Mouse (Mus musculus): Measurements from ENCODE around the gene Npas3. TPM values are rescaled to one million over a fixed set of nuclear protein-coding genes. Genes with fewer than 3 reads are reported as not detected.
A peak's percentile ranks its signal among the peaks of the same experiment; 100 is the strongest.

Npas3 gene
- polyA plus RNA-seq, 1 experiment: 1.2 TPM

DNA sequence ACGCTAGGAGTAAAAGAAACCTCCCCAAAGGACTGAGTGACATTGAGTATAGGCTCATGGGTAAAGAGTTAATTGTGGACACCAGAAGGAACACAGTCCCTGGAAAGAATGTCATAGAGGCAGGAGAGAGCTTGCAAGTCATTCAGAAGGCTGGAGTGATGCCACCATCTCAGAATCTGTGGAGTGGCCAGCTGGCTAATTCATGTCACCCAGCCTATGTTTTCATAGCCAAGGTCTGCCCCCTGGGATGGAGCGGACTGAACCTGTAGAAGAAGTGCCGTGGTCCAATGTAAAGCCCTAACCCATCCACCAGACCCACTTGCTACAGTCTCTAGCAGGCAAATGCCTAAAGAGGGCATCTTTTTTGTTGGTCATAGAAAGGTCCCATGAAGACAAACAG, 832.5 kb downstream of the Npas3 start:
- no peak for TF ChIP-seq EP300 (IDR thresholded peaks at IDR 0.05; ENCODE audit: insufficient read depth, low read depth, low read length)
- TF ChIP-seq POLR2A (IDR thresholded peaks at IDR 0.05; ENCODE audit: insufficient read depth, low read length): no peak
- TF ChIP-seq CTCF (IDR thresholded peaks at IDR 0.05; ENCODE audit: low read depth, low read length): no peak
- Histone ChIP-seq H3K9me3 (replicated peaks; ENCODE audit: control insufficient read depth, insufficient read depth, low read length, poor library complexity, severe bottlenecking) (no peaks in the 10 kb centered on the region), H3K4me3 (ENCODE audit: low read depth, low read length) (no peak overlapping the region), H3K4me1 (ENCODE audit: control insufficient read depth, insufficient read depth, low read length) (peaks cover 3% of the 10 kb centered on the region), H3K27ac (ENCODE audit: insufficient read depth, low read length) (no peak overlapping the region), H3K9ac (ENCODE audit: low read depth, poor library complexity, severe bottlenecking) (no peak overlapping the region), H3K27me3 (ENCODE audit: control insufficient read depth, insufficient read depth, low read length, poor library complexity, severe bottlenecking) (no peaks in the 10 kb centered on the region), H3K36me3 (ENCODE audit: control insufficient read depth, insufficient read depth, low read length, poor library complexity, severe bottlenecking) (no peaks in the 10 kb centered on the region)

DNA sequence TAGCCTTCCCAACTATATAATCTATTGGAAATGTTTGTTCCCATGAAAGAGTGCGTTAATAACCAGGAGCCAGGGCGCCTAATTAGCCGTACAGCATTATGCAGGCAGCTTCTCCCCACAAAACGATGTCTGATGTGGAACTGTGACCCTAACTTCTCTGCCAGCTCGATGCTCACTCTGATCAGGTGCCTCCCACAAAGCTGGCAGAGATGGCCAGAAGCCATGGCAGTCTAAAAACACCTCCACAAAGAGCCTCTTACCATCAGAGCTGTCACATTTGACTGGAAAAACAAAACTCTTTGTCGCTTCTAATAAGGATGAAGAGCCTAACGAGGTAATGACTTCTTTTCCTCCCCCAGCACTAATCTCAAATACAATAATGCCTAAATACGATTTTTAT, 845.3 kb downstream of the Npas3 start:
- no peaks in the 10 kb centered on the region for H3K4me1 ChIP-seq (ENCODE audit: control insufficient read depth, insufficient read depth, low read length)
- H3K36me3 ChIP-seq (ENCODE audit: control insufficient read depth, insufficient read depth, low read length, poor library complexity, severe bottlenecking): no peaks in the 10 kb centered on the region
- no peak overlapping the region for H3K27ac ChIP-seq (ENCODE audit: insufficient read depth, low read length)
- no peaks in the 10 kb centered on the region for H3K9me3 ChIP-seq (replicated peaks; ENCODE audit: control insufficient read depth, insufficient read depth, low read length, poor library complexity, severe bottlenecking)
- no peak for TF ChIP-seq CTCF (IDR thresholded peaks at IDR 0.05; ENCODE audit: low read depth, low read length)
- TF ChIP-seq POLR2A (IDR thresholded peaks at IDR 0.05; ENCODE audit: insufficient read depth, low read length): no peak
- no peak for TF ChIP-seq EP300 (IDR thresholded peaks at IDR 0.05; ENCODE audit: insufficient read depth, low read depth, low read length)
- no peak overlapping the region for H3K9ac ChIP-seq (ENCODE audit: low read depth, poor library complexity, severe bottlenecking)
- no peak overlapping the region for H3K4me3 ChIP-seq (ENCODE audit: low read depth, low read length)
- no peaks in the 10 kb centered on the region for H3K27me3 ChIP-seq (ENCODE audit: control insufficient read depth, insufficient read depth, low read length, poor library complexity, severe bottlenecking)

DNA sequence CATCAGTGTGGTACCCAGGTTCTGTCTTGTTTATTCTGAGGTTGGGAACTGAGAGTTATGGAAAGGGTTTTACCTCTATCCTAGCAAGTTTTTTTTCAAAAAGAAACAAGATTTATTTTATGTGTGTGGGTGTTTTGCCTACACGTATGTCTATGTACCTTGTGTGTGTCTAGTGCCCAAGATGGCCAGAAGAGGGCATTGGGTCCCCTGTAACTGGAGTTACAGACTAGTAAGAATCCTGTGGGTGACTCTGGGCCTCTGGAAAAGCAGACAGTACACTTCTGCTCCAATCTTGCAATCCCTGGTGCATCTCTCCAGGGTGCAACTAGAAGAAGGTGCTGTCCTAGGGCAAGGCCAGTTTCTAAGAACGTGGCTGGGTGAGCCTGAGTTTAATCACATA, 848.0 kb downstream of the Npas3 start:
- H3K9me3 ChIP-seq (replicated peaks; ENCODE audit: control insufficient read depth, insufficient read depth, low read length, poor library complexity, severe bottlenecking): no peaks in the 10 kb centered on the region
- TF ChIP-seq EP300 (IDR thresholded peaks at IDR 0.05; ENCODE audit: insufficient read depth, low read depth, low read length): no peak
- TF ChIP-seq CTCF (IDR thresholded peaks at IDR 0.05; ENCODE audit: low read depth, low read length): no peak
- TF ChIP-seq POLR2A (IDR thresholded peaks at IDR 0.05; ENCODE audit: insufficient read depth, low read length): no peak
- H3K4me3 ChIP-seq (ENCODE audit: low read depth, low read length): no peak overlapping the region
- H3K9ac ChIP-seq (ENCODE audit: low read depth, poor library complexity, severe bottlenecking): no peak overlapping the region
- H3K36me3 ChIP-seq (ENCODE audit: control insufficient read depth, insufficient read depth, low read length, poor library complexity, severe bottlenecking): no peaks in the 10 kb centered on the region
- H3K4me1 ChIP-seq (ENCODE audit: control insufficient read depth, insufficient read depth, low read length): peaks cover 6% of the 10 kb centered on the region
- H3K27me3 ChIP-seq (ENCODE audit: control insufficient read depth, insufficient read depth, low read length, poor library complexity, severe bottlenecking): no peaks in the 10 kb centered on the region
- no peak overlapping the region for H3K27ac ChIP-seq (ENCODE audit: insufficient read depth, low read length)

GRCm38 (mm10) chr12:54098136-54098535, 849.7 kb downstream of the Npas3 start:
- Histone ChIP-seq H3K27ac (ENCODE audit: insufficient read depth, low read length) (no peak overlapping the region), H3K9me3 (replicated peaks; ENCODE audit: control insufficient read depth, insufficient read depth, low read length, poor library complexity, severe bottlenecking) (no peaks in the 10 kb centered on the region), H3K36me3 (ENCODE audit: control insufficient read depth, insufficient read depth, low read length, poor library complexity, severe bottlenecking) (no peaks in the 10 kb centered on the region), H3K27me3 (ENCODE audit: control insufficient read depth, insufficient read depth, low read length, poor library complexity, severe bottlenecking) (no peaks in the 10 kb centered on the region), H3K9ac (ENCODE audit: low read depth, poor library complexity, severe bottlenecking) (no peak overlapping the region), H3K4me3 (ENCODE audit: low read depth, low read length) (no peak overlapping the region), H3K4me1 (ENCODE audit: control insufficient read depth, insufficient read depth, low read length) (peaks cover 9% of the 10 kb centered on the region)
- TF ChIP-seq CTCF (IDR thresholded peaks at IDR 0.05; ENCODE audit: low read depth, low read length) (no peak), POLR2A (IDR thresholded peaks at IDR 0.05; ENCODE audit: insufficient read depth, low read length) (no peak), EP300 (IDR thresholded peaks at IDR 0.05; ENCODE audit: insufficient read depth, low read depth, low read length) (no peak)

GRCm38 (mm10) chr12:54098785-54099184, 850.3 kb downstream of the Npas3 start:
- H3K36me3 ChIP-seq (ENCODE audit: control insufficient read depth, insufficient read depth, low read length, poor library complexity, severe bottlenecking): no peaks in the 10 kb centered on the region
- TF ChIP-seq POLR2A (IDR thresholded peaks at IDR 0.05; ENCODE audit: insufficient read depth, low read length) (no peak), CTCF (IDR thresholded peaks at IDR 0.05; ENCODE audit: low read depth, low read length) (peak; percentile 94)
- no peaks in the 10 kb centered on the region for H3K9me3 ChIP-seq (replicated peaks; ENCODE audit: control insufficient read depth, insufficient read depth, low read length, poor library complexity, severe bottlenecking)
- H3K4me1 ChIP-seq (ENCODE audit: control insufficient read depth, insufficient read depth, low read length): peaks cover 9% of the 10 kb centered on the region
- H3K4me3 ChIP-seq (ENCODE audit: low read depth, low read length): no peak overlapping the region
- no peak overlapping the region for H3K27ac ChIP-seq (ENCODE audit: insufficient read depth, low read length)
- no peak overlapping the region for H3K9ac ChIP-seq (ENCODE audit: low read depth, poor library complexity, severe bottlenecking)
- H3K27me3 ChIP-seq (ENCODE audit: control insufficient read depth, insufficient read depth, low read length, poor library complexity, severe bottlenecking): no peaks in the 10 kb centered on the region

DNA sequence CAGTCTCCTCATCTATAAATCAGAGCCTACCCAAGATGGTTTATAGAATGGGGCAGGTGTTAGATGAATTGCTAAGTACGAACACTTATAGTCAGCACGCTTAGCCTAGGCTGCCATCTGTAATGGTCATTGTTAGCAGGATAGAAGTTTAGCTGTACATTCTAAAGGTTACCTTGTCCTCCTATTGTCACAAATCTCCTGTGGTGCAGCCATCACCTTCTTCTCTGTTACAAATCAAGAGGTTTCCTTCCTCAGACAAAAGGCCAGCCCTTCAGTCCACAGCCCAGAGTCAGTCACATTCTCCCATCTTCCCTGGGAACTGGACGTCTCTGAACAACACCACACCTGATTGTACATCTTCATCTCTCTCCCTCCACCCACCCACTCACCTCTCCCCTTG, 851.0 kb downstream of the Npas3 start:
- H3K27me3 ChIP-seq (ENCODE audit: control insufficient read depth, insufficient read depth, low read length, poor library complexity, severe bottlenecking): no peaks in the 10 kb centered on the region
- no peaks in the 10 kb centered on the region for H3K9me3 ChIP-seq (replicated peaks; ENCODE audit: control insufficient read depth, insufficient read depth, low read length, poor library complexity, severe bottlenecking)
- H3K9ac ChIP-seq (ENCODE audit: low read depth, poor library complexity, severe bottlenecking): no peak overlapping the region
- no peak overlapping the region for H3K27ac ChIP-seq (ENCODE audit: insufficient read depth, low read length)
- TF ChIP-seq CTCF (IDR thresholded peaks at IDR 0.05; ENCODE audit: low read depth, low read length) (no peak), EP300 (IDR thresholded peaks at IDR 0.05; ENCODE audit: insufficient read depth, low read depth, low read length) (peak; percentile 61; the same call in 1 of the 2 replicates)
- no peaks in the 10 kb centered on the region for H3K36me3 ChIP-seq (ENCODE audit: control insufficient read depth, insufficient read depth, low read length, poor library complexity, severe bottlenecking)
- peaks cover 9% of the 10 kb centered on the region for H3K4me1 ChIP-seq (ENCODE audit: control insufficient read depth, insufficient read depth, low read length)
- no peak overlapping the region for H3K4me3 ChIP-seq (ENCODE audit: low read depth, low read length)

Data from ES-Bruce4 (cell line).